Comparison of ENCODE assay signal across 8 mouse cellular contexts in the genomic region with DNA sequence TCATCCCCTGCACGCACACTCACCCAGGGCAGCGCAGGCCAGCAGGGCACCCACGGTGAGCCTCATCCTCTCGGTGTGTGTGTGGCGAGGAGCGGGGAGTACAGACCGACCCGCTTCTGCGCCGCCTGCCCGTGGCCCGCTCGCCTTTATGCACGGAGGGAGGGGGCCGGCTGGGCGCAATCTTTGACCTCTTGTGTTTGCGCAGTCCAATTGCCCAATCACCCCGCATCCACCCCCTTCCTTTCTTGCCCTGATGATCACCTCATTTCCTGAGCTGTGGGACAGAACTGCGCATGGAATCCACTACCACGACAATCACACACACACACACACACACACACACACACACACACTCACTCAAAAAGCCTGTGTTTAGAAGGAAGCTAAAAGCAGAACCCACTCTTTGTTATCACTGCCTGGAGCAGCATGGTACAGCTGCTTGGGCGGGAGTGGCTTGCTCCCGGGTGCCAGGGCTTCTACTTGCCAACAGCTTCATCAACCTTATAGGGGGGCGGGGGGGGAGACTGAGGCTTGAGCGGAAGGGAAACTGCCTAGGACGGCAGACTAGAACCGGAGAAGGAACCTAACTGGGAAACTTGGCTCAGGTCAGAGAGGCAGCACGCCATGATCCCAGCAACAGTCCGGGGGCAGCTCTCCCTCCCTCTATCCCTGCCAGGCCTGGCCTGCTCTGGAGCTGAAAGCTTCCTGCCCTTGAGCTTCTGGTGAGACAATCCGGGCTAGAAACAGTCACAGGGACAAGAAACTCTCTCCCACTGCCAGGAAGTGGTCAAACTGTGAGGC. TPM values are rescaled to one million over a fixed set of nuclear protein-coding genes. Genes with fewer than 3 reads are reported as not detected.
DNase-seq lines count a peak whose midpoint lies in the region; ATAC-seq and TF ChIP-seq lines count a peak whose summit lies in the region.

Gm20425 (minus strand) TSS at position 157 of the 801 bp plus-strand sequence.
Trf (minus strand) TSS at position 294 of the 801 bp plus-strand sequence.

- peak; percentile 88 for ATAC-seq in forebrain, postnatal 0 days
- no peak for ATAC-seq in hindbrain, embryonic 11.5 days (ENCODE audit: low FRiP score)
- peak; percentile 59 for ATAC-seq in lung, embryonic 14.5 days (ENCODE audit: insufficient read depth)
- peak; percentile 74; the same call in 1 of the 2 replicates for ATAC-seq in neural tube, embryonic 14.5 days (ENCODE audit: low read depth)

- TF ChIP-seq CTCF in MEL (IDR thresholded peaks at IDR 0.05 in 2 of 3, conservative IDR thresholded peaks at IDR 0.05 in 1 of 3; ENCODE audit: control insufficient read depth in 1 of 3, insufficient read depth in 1 of 3, low read depth in 2 of 3, low read length in 3 of 3, poor library complexity in 1 of 3, severe bottlenecking in 1 of 3), result no peak
- TF ChIP-seq CTCF in forebrain, postnatal 0 days (IDR thresholded peaks at IDR 0.05; ENCODE audit: low read depth), result no peak
- TF ChIP-seq CTCF in lung, embryonic 14.5 days (IDR thresholded peaks at IDR 0.05; ENCODE audit: low read depth), result no peak

- TF ChIP-seq RAD21 in MEL (IDR thresholded peaks at IDR 0.05; ENCODE audit: low read depth, low read length), result no peak

- TF ChIP-seq EP300 in MEL (IDR thresholded peaks at IDR 0.05; ENCODE audit: low read depth in 1 of 2, low read length in 2 of 2), result no peak

- no peaks in the 10 kb centered on the region for H3K9me3 ChIP-seq in MEL (replicated peaks; ENCODE audit: insufficient read depth, low read length)
- H3K9me3 ChIP-seq in forebrain, postnatal 0 days (ENCODE audit: low read length), result no peaks in the 10 kb centered on the region
- H3K9me3 ChIP-seq in hindbrain, embryonic 11.5 days (ENCODE audit: control insufficient read depth, low read length), result no peaks in the 10 kb centered on the region
- no peaks in the 10 kb centered on the region for H3K9me3 ChIP-seq in lung, embryonic 14.5 days (ENCODE audit: low read depth, low read length)
- H3K9me3 ChIP-seq in neural tube, embryonic 14.5 days (ENCODE audit: control insufficient read depth, low read length), result no peaks in the 10 kb centered on the region

- H3K27me3 ChIP-seq in MEL (ENCODE audit: control insufficient read depth in 1 of 2, insufficient read depth in 2 of 2, low read length in 2 of 2), result no peaks in the 10 kb centered on the region
- H3K27me3 ChIP-seq in forebrain, postnatal 0 days (ENCODE audit: insufficient read depth, low read length), result no peaks in the 10 kb centered on the region
- no peaks in the 10 kb centered on the region for H3K27me3 ChIP-seq in hindbrain, embryonic 11.5 days (ENCODE audit: control insufficient read depth, insufficient read depth, low read length)
- no peaks in the 10 kb centered on the region for H3K27me3 ChIP-seq in lung, embryonic 14.5 days (ENCODE audit: insufficient read depth, low read length)
- H3K27me3 ChIP-seq in neural tube, embryonic 14.5 days (ENCODE audit: control insufficient read depth, insufficient read depth, low read length), result no peaks in the 10 kb centered on the region

- no peak within 1 kb of the TSS for H3K27ac ChIP-seq in MEL (ENCODE audit: control insufficient read depth, low read depth, low read length)
- H3K27ac ChIP-seq in forebrain, postnatal 0 days (ENCODE audit: low read depth, low read length), result peak within 1 kb of the TSS; percentile 64
- peak within 1 kb of the TSS; percentile 24; the same call in 1 of the 2 replicates for H3K27ac ChIP-seq in hindbrain, embryonic 11.5 days (ENCODE audit: low read depth, low read length)
- 0 out of 2 replicates have a peak within 1 kb of the TSS, but pooled peaks have one; percentile 26 for H3K27ac ChIP-seq in lung, embryonic 14.5 days (ENCODE audit: low read depth)
- peak within 1 kb of the TSS; percentile 56; the same call in 1 of the 2 replicates for H3K27ac ChIP-seq in neural tube, embryonic 14.5 days (ENCODE audit: low read depth, low read length)

- H3K79me2 ChIP-seq in MEL (ENCODE audit: control insufficient read depth, insufficient read depth, low read length, poor library complexity), result no peaks in the 10 kb centered on the region

- no peak within 1 kb of the TSS for H3K9ac ChIP-seq in MEL (ENCODE audit: control insufficient read depth, low read depth, low read length, poor library complexity, severe bottlenecking)
- peak within 1 kb of the TSS; percentile 39 for H3K9ac ChIP-seq in forebrain, postnatal 0 days
- no peak within 1 kb of the TSS; the same call in 1 of the 2 replicates for H3K9ac ChIP-seq in hindbrain, embryonic 11.5 days (ENCODE audit: low read depth, low read length)
- H3K9ac ChIP-seq in lung, embryonic 14.5 days, result peak within 1 kb of the TSS; percentile 31; the same call in 1 of the 2 replicates
- 0 out of 2 replicates have a peak within 1 kb of the TSS, but pooled peaks have one; percentile 37 for H3K9ac ChIP-seq in neural tube, embryonic 14.5 days (replicated peaks; ENCODE audit: low read depth, low read length)

- H3K4me1 ChIP-seq in MEL (ENCODE audit: control insufficient read depth in 1 of 2, insufficient read depth in 2 of 2, low read length in 2 of 2), result 0 out of 4 replicates have a peak, but pooled peaks cover 0 to 3% of the 10 kb centered on the region in 2 experiments
- H3K4me1 ChIP-seq in forebrain, postnatal 0 days (ENCODE audit: insufficient read depth), result no peaks in the 10 kb centered on the region
- no peaks in the 10 kb centered on the region for H3K4me1 ChIP-seq in hindbrain, embryonic 11.5 days (replicated peaks; ENCODE audit: control insufficient read depth, insufficient read depth, low read length)
- H3K4me1 ChIP-seq in lung, embryonic 14.5 days (ENCODE audit: insufficient read depth), result no peaks in the 10 kb centered on the region
- H3K4me1 ChIP-seq in neural tube, embryonic 14.5 days (ENCODE audit: control insufficient read depth, insufficient read depth, low read length), result no peaks in the 10 kb centered on the region

- DNase-seq in MEL (ENCODE audit: low read depth, low spot score), result peak; percentile 38
- DNase-seq in cerebellum, adult 11 months, result peak; percentile 11
- DNase-seq in forebrain, postnatal 0 days, result peak; percentile 57
- peak; percentile 36 for DNase-seq in hindbrain, embryonic 11.5 days (ENCODE audit: low spot score)
- peak; percentile 93 for DNase-seq in layer of hippocampus, adult 9-11 months
- peak; percentile 52 for DNase-seq in lung, embryonic 14.5 days
- peak; percentile 67 for DNase-seq in urinary bladder, adult 2 months (ENCODE audit: low spot score)

- peak within 1 kb of the TSS; percentile 37 for H3K4me2 ChIP-seq in forebrain, postnatal 0 days (ENCODE audit: low read depth)
- H3K4me2 ChIP-seq in hindbrain, embryonic 11.5 days (replicated peaks; ENCODE audit: low read depth, low read length), result no peak within 1 kb of the TSS; the same call in 1 of the 2 replicates
- H3K4me2 ChIP-seq in lung, embryonic 14.5 days, result peak within 1 kb of the TSS; percentile 44
- peak within 1 kb of the TSS; percentile 31 for H3K4me2 ChIP-seq in neural tube, embryonic 14.5 days (ENCODE audit: low read depth, low read length)

- H3K36me3 ChIP-seq in MEL (ENCODE audit: control insufficient read depth in 1 of 2, insufficient read depth in 2 of 2, low read length in 2 of 2), result no peaks in the 10 kb centered on the region
- H3K36me3 ChIP-seq in forebrain, postnatal 0 days (ENCODE audit: insufficient read depth), result no peaks in the 10 kb centered on the region
- H3K36me3 ChIP-seq in hindbrain, embryonic 11.5 days (ENCODE audit: control insufficient read depth, insufficient read depth, low read length), result no peaks in the 10 kb centered on the region
- H3K36me3 ChIP-seq in lung, embryonic 14.5 days (ENCODE audit: insufficient read depth), result no peaks in the 10 kb centered on the region
- no peaks in the 10 kb centered on the region for H3K36me3 ChIP-seq in neural tube, embryonic 14.5 days (ENCODE audit: control insufficient read depth, insufficient read depth, low read length)

- WGBS in forebrain, postnatal 0 days, result 54% methylated on average over 29 of the region's 29 CpGs
- 53% methylated on average over 29 of the region's 29 CpGs for WGBS in hindbrain, embryonic 11.5 days
- 29% methylated on average over 29 of the region's 29 CpGs for WGBS in lung, embryonic 14.5 days
- WGBS in neural tube, embryonic 14.5 days, result 34% methylated on average over 26 of the region's 29 CpGs

- no peak within 1 kb of the TSS for H3K4me3 ChIP-seq in MEL (ENCODE audit: control insufficient read depth in 1 of 2, insufficient read depth in 1 of 2, low read depth in 2 of 2, low read length in 2 of 2)
- H3K4me3 ChIP-seq in forebrain, postnatal 0 days (ENCODE audit: low read depth, low read length), result peak within 1 kb of the TSS; percentile 4; the same call in 1 of the 2 replicates
- H3K4me3 ChIP-seq in hindbrain, embryonic 11.5 days (ENCODE audit: low read depth, low read length), result no peak within 1 kb of the TSS
- no peak within 1 kb of the TSS for H3K4me3 ChIP-seq in lung, embryonic 14.5 days (ENCODE audit: low read depth, low read length)
- 0 out of 2 replicates have a peak within 1 kb of the TSS, but pooled peaks have one; percentile 16 for H3K4me3 ChIP-seq in neural tube, embryonic 14.5 days (ENCODE audit: low read depth, low read length)

- no peak for TF ChIP-seq POLR2A in MEL (IDR thresholded peaks at IDR 0.05; ENCODE audit: control insufficient read depth in 1 of 2, insufficient read depth in 1 of 2, low read depth in 1 of 2, low read length in 2 of 2, poor library complexity in 1 of 2)

RNA-seq across cellular contexts. Expression of gene Gm20425, which starts in this region (rescaled TPM):
- not detected in 2 replicates for total RNA-seq in MEL (2012; rRNA removed)
- polyA plus RNA-seq in MEL (2012; ENCODE audit: insufficient read depth in 1 of 2, insufficient read length in 2 of 2, low read depth in 1 of 2, low replicate concordance in 2 of 2, missing spikeins in 1 of 2), result not detected
- not detected in 2 replicates for total RNA-seq in forebrain, postnatal 0 days (2014; rRNA removed)
- 3.4 and 3.7 TPM in 2 replicates for polyA plus RNA-seq in forebrain, postnatal 0 days (2015; fragmentation: Nextera tagmentation; extraction: Ambion mirVana)
- polyA plus RNA-seq in hindbrain, embryonic 11.5 days (2014; fragmentation: Nextera tagmentation; extraction: Ambion mirVana), result 0.21 and 1.6 TPM in 2 replicates
- 3.4 TPM in 1 of 2 replicates, not detected in the other for polyA plus RNA-seq in lung, embryonic 14.5 days (2014; fragmentation: Nextera tagmentation; extraction: Ambion mirVana)
- polyA plus RNA-seq in neural tube, embryonic 14.5 days (2014; fragmentation: Nextera tagmentation; extraction: Ambion mirVana), result 0.68 and 2.1 TPM in 2 replicates
- polyA plus RNA-seq in urinary bladder, adult 2 months (2012; rRNA removed), result 1.8 TPM in 1 of 2 replicates, not detected in the other

RNA-seq across cellular contexts. Expression of gene Trf, which starts in this region (rescaled TPM):
- total RNA-seq in MEL (2012; rRNA removed), result not detected in 2 replicates
- polyA plus RNA-seq in MEL (2012; ENCODE audit: insufficient read depth in 1 of 2, insufficient read length in 2 of 2, low read depth in 1 of 2, low replicate concordance in 2 of 2, missing spikeins in 1 of 2), result not detected
- 25.1 and 26.5 TPM in 2 replicates for total RNA-seq in forebrain, postnatal 0 days (2014; rRNA removed)
- 20.0 and 27.5 TPM in 2 replicates for polyA plus RNA-seq in forebrain, postnatal 0 days (2015; fragmentation: Nextera tagmentation; extraction: Ambion mirVana)
- 20.8 and 25.8 TPM in 2 replicates for polyA plus RNA-seq in hindbrain, embryonic 11.5 days (2014; fragmentation: Nextera tagmentation; extraction: Ambion mirVana)
- 35.5 and 44.6 TPM in 2 replicates for polyA plus RNA-seq in lung, embryonic 14.5 days (2014; fragmentation: Nextera tagmentation; extraction: Ambion mirVana)
- 28.0 and 47.3 TPM in 2 replicates for polyA plus RNA-seq in neural tube, embryonic 14.5 days (2014; fragmentation: Nextera tagmentation; extraction: Ambion mirVana)
- polyA plus RNA-seq in urinary bladder, adult 2 months (2012; rRNA removed), result 329 and 368 TPM in 2 replicates

Comparison
In these comparisons a context has a peak if more than half of its experiments do, and no peak if none do; other contexts are left out.
1. RNA of gene Trf (total RNA-seq): 25.1 to 26.5 TPM in forebrain, postnatal 0 days; not detected in MEL; every median in the first group is over 10 times any median in the second.
2. RNA of gene Trf (polyA plus RNA-seq): 329 to 368 TPM in urinary bladder, adult 2 months, 35.5 to 44.6 TPM in lung, embryonic 14.5 days, 28.0 to 47.3 TPM in neural tube, embryonic 14.5 days, 20.0 to 27.5 TPM in forebrain, postnatal 0 days and 20.8 to 25.8 TPM in hindbrain, embryonic 11.5 days; not detected in MEL; every median in the first group is over 10 times any median in the second.
3. Peak in DNase-seq in MEL; RNA of the genes that start here not detected or under 1 TPM.
4. DNase-seq: peak in every context shown above with its lines; median percentile 93 in layer of hippocampus, adult 9-11 months; 67 in urinary bladder, adult 2 months; 57 in forebrain, postnatal 0 days; 52 in lung, embryonic 14.5 days; 38 in MEL; 36 in hindbrain, embryonic 11.5 days; 11 in cerebellum, adult 11 months.
5. H3K4me3 ChIP-seq: peak in forebrain, postnatal 0 days (single experiment) and neural tube, embryonic 14.5 days (single experiment); none in MEL (0 of 2), hindbrain, embryonic 11.5 days (single experiment) and lung, embryonic 14.5 days (single experiment).
6. H3K9ac ChIP-seq: peak in forebrain, postnatal 0 days (single experiment), lung, embryonic 14.5 days (single experiment) and neural tube, embryonic 14.5 days (single experiment); none in MEL (single experiment) and hindbrain, embryonic 11.5 days (single experiment).